Mouse (Mus musculus) heart, adult 11 months (tissue): Measurements from ENCODE around the gene Syngr2.
A peak's percentile ranks its signal among the peaks of the same experiment; 100 is the strongest.

Experiments used
- DNase-seq: peaks from one replicate; pipeline ENCODE4 v3.0.0; 2022

The Syngr2 gene

GRCm38 (mm10) chr11:117809407-117810311 lies at the start of gene Syngr2, which contains the start of gene Gm20708:
Gene Syngr2 (plus strand): TSS chr11:117809668.
Gene Gm20708 (plus strand): TSS chr11:117809668.
- DNase-seq: peak; percentile 98

GRCm38 (mm10) chr11:117760374-117761119 lies 48.9 kb upstream of the Syngr2 start:
- DNase-seq: peak; percentile 91

DNA sequence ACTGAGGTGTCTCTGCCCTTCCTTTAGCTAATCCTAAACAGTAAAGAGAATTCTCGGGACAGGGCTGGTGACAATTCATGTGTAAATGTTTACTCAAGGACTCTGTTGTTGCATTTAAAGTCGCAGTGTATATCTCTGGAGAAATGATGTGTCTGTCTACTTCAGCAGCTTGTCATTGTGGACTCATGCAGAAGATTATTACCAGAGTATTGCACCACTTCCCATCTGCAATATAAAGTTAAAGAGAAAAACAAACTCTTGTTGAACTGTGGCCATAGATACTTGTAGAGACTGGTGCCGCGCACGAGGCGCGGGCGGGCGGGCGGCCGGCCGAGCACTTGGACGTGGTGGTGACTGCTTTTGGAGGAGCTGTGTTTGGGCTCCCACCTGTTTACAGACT lies 47.7 kb upstream of the Syngr2 start:
- DNase-seq: no peak

DNA sequence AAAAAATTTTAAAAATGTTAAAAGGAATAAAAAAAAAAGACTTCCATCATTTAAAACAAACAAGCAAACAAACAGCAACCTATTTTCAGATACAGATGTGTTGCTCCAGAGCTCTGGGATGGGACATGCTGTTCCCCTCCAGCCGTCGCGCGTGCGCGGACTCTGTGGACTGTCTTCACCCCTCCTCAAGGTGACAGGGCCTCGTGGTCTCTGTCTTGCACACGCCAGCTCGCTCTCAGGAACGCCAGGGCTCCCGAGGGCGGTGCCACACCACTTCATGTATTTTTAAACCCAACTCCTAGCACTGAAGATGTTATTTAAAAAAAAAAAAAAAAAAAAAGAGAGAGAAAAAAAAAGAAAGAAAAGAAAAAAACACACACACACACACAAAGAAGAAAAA lies 47.2 kb upstream of the Syngr2 start:
- peak; percentile 95 for DNase-seq

GRCm38 (mm10) chr11:117764319-117764718 lies 45.1 kb upstream of the Syngr2 start:
- peak; percentile 94 for DNase-seq

- peak; percentile 91 for DNase-seq
These were observed 44.1 kb upstream of the Syngr2 start for GRCm38 (mm10) chr11:117765361-117765760.

- no peak for DNase-seq
These were observed 43.2 kb upstream of the Syngr2 start for GRCm38 (mm10) chr11:117766275-117766674.

DNA sequence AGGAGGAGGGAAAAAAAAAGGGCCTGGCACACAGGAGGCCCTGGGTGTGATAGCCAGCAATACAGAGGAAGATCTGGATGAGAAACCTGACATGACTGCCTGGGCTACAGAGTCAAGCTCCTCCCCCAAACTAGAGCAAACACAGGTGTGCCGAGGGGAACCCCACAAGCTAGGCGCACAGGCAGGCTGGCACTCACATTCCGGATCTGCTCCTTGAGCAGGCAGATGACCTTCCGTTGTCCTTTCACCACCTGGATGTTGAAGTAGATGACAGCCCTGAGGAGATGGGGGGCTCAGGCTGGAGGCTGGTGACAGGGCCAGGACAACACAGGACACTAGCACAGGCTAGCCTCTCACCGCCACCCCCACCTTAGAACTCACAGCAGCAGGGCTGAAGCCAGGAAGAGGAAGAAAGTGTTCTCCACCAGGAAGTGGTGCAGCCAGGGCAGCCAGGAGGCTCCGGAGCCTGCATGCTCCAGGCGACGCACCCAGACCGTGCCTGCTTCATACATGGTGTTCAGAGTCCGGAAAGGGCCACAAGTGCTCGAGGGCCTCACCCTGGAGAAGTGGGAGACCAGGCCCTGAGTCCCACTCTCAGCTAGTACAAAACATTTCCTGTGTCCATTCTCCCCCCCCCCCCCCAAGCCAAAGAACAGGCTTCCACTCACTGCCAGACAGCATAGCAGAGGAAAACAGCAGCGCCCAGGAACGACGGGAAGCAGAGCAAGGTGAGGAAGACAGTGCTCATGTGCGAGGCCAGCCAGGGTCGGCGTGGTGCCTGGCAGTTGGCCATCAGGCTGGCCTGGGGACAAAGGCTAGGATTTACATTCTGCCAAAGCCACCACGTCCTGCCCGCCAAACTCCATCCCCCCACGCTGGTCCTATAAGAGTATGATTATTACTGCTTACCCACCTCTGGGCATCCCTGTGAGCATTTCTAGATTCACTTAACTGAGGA lies 40.5 kb upstream of the Syngr2 start:
- DNase-seq: peak; percentile 91

- no peak for DNase-seq
These were observed 39.8 kb upstream of the Syngr2 start for GRCm38 (mm10) chr11:117769683-117770047.

- no peak for DNase-seq
These were observed 39.1 kb upstream of the Syngr2 start for GRCm38 (mm10) chr11:117770407-117770806.

DNA sequence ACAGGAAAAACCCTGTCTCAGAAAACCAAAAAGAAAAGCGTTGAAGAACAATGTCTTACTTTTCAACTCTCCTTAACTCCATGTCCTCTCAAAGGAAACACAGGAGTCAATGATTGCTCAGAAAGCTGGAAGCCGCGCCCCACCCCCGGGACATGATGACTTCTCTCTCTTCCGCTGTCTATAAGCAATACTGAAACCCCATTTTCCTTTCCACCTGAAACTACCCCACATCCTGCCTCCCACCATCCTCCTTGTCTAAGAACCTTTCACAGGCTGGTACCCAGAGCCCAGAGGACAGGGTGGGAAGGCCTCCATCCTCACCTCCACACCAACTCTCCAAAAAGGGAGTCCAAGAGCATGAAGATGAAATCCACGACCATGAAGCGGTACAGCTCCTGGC lies 37.1 kb upstream of the Syngr2 start:
- no peak for DNase-seq

- peak; percentile 95 for DNase-seq
These were observed 34.5 kb upstream of the Syngr2 start for GRCm38 (mm10) chr11:117774925-117775324.

DNA sequence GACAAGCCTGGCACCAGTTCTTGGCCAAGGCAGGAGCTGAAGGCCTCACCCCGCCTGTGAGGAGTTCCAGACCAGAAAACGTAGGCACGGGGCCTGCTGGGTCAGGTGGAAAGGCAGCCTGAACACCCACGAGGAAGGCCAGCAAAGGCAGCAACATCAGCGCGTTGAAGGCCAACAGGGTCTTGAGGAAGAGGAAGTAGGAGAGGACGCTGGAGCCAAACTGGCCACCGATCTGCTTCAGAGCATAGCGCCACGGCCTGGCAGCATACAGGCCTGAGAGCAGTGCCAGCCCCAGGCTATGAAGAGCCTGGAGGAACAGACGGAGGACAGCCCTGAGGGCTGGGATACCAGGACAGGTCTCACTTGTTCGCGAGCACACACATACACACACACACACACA lies 33.9 kb upstream of the Syngr2 start:
- DNase-seq: peak; percentile 91

- DNase-seq: peak; percentile 91
These were observed 33.2 kb upstream of the Syngr2 start for GRCm38 (mm10) chr11:117776085-117776792.

- DNase-seq: no peak
These were observed 32.4 kb upstream of the Syngr2 start for GRCm38 (mm10) chr11:117777111-117777510.

DNA sequence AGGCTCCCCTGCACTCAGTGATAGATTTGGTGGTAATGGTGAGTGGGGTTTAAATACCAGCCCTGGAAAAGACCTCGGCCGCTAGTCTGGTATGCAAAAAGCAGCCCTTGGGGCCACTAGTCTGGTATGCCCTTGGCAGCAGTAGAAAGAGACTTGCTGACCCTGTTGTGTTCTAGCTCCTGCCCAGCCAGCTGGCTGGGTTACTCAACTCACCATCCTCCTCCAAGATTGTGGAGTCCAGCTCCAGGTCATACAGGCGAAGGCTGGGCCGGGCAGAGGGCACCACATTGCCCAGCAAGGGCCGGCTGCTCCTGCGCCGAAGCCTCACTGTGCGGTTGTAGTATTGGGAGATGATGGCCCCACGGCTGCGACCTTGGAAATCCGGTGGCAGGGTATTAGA lies 31.4 kb upstream of the Syngr2 start:
- peak; percentile 92 for DNase-seq

GRCm38 (mm10) chr11:117778851-117779433 lies 30.5 kb upstream of the Syngr2 start:
- DNase-seq: peak; percentile 96

GRCm38 (mm10) chr11:117779434-117780198 lies 29.9 kb upstream of the Syngr2 start:
- peak; percentile 99 for DNase-seq

GRCm38 (mm10) chr11:117780199-117780515 lies 29.3 kb upstream of the Syngr2 start:
- DNase-seq: no peak

GRCm38 (mm10) chr11:117780582-117781111 lies 28.8 kb upstream of the Syngr2 start:
- DNase-seq: peak; percentile 99
